10 mouse cellular contexts compared by ENCODE assay signal in the genomic region with DNA sequence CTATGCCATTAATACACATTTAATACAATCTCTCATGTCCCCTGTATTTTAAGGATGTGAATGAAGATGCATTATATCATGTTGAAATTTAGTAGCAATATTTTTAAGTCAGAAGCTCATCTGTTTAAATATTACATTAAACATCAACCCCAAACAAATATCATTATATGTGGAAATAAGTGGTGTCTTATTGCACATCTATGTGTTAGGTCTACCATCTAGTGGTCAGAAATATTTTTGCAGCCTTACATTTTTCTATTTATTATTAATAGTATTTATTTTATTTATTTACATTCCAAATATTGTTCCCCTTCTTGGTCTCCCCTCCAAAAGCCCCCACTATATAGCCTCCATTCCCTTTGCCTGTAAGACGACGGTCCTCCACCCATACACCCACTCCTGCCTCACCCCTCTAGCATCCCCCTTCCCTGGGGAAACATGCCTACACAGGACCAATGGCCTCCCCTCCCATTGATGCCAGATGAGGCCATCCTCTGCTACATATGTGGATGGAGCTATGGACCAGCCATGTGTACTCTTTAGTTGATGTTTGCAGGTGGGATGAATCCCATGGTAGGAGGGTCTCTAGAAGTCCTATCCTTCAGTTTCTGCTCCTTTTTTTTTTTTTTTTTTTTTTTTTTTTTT. TPM values are rescaled to one million over a fixed set of nuclear protein-coding genes. Genes with fewer than 3 reads are reported as not detected.
A peak's percentile ranks its signal among the peaks of the same experiment; 100 is the strongest.
DNase-seq lines count a peak whose midpoint lies in the region; ATAC-seq and TF ChIP-seq lines count a peak whose summit lies in the region.
"Had no signal": no experiment of that assay in that cellular context is flagged by ENCODE, and none has a peak within 500 bp of the region (broad histone marks: within the 10 kb centered on the region; RNA-seq: fewer than 3 reads in every experiment).

No protein-coding gene starts in this region.

- 0 out of 2 replicates have a peak, but pooled peaks have one; percentile 23 for ATAC-seq in embryonic facial prominence, embryonic 11.5 days (replicated peaks; ENCODE audit: insufficient number of reproducible peaks, low FRiP score, low TSS enrichment, low read depth)
- ATAC-seq in neural tube, embryonic 11.5 days (ENCODE audit: insufficient read depth, low FRiP score, low TSS enrichment): peak; percentile 58; the same call in 1 of the 2 replicates
- ATAC-seq in intestine, postnatal 0 days: no peak

- no peak overlapping the region for H3K9ac ChIP-seq in embryonic facial prominence, embryonic 11.5 days (replicated peaks; ENCODE audit: low read length)
- H3K9ac ChIP-seq in neural tube, embryonic 11.5 days (ENCODE audit: low read length): no peak overlapping the region
- no peak overlapping the region for H3K9ac ChIP-seq in intestine, postnatal 0 days (ENCODE audit: low read depth, low read length)

- peak; percentile 55 for TF ChIP-seq CTCF in intestine, postnatal 0 days (IDR thresholded peaks at IDR 0.05; ENCODE audit: low read depth)

- H3K27ac ChIP-seq in embryonic facial prominence, embryonic 11.5 days (replicated peaks; ENCODE audit: low read depth, low read length): no peak overlapping the region
- no peak overlapping the region for H3K27ac ChIP-seq in embryonic facial prominence, embryonic 10.5 days (replicated peaks)
- H3K27ac ChIP-seq in neural tube, embryonic 11.5 days (ENCODE audit: low read depth, low read length): no peak overlapping the region
- no peak overlapping the region for H3K27ac ChIP-seq in intestine, postnatal 0 days (ENCODE audit: low read depth, low read length)

- H3K4me3 ChIP-seq in embryonic facial prominence, embryonic 11.5 days (ENCODE audit: low read depth, low read length): no peak overlapping the region
- H3K4me3 ChIP-seq in embryonic facial prominence, embryonic 10.5 days: no peak overlapping the region
- H3K4me3 ChIP-seq in neural tube, embryonic 11.5 days (ENCODE audit: low read depth, low read length): no peak overlapping the region
- H3K4me3 ChIP-seq in intestine, postnatal 0 days (ENCODE audit: low read depth, low read length): no peak overlapping the region

- no peaks in the 10 kb centered on the region for H3K36me3 ChIP-seq in embryonic facial prominence, embryonic 11.5 days (replicated peaks; ENCODE audit: control insufficient read depth, insufficient read depth, low read depth, low read length)
- H3K36me3 ChIP-seq in embryonic facial prominence, embryonic 10.5 days (replicated peaks): no peaks in the 10 kb centered on the region
- no peaks in the 10 kb centered on the region for H3K36me3 ChIP-seq in neural tube, embryonic 11.5 days (ENCODE audit: control insufficient read depth, insufficient read depth, low read length)
- no peaks in the 10 kb centered on the region for H3K36me3 ChIP-seq in intestine, postnatal 0 days (ENCODE audit: control insufficient read depth, insufficient read depth)

- no peaks in the 10 kb centered on the region for H3K9me3 ChIP-seq in embryonic facial prominence, embryonic 11.5 days (replicated peaks; ENCODE audit: control insufficient read depth, low read length)
- H3K9me3 ChIP-seq in embryonic facial prominence, embryonic 10.5 days: no peaks in the 10 kb centered on the region
- H3K9me3 ChIP-seq in neural tube, embryonic 11.5 days (ENCODE audit: control insufficient read depth, low read length): no peaks in the 10 kb centered on the region
- H3K9me3 ChIP-seq in intestine, postnatal 0 days (ENCODE audit: control insufficient read depth): no peaks in the 10 kb centered on the region

- DNase-seq in embryonic facial prominence, embryonic 11.5 days (ENCODE audit: low spot score): peak; percentile 40
- no peak for DNase-seq in embryonic facial prominence, embryonic 10.5 days (ENCODE audit: low spot score)
- peak; percentile 16 for DNase-seq in neural tube, embryonic 11.5 days (ENCODE audit: low spot score)
- no peak for DNase-seq in neural tube, embryonic 10.5 days (ENCODE audit: extremely low spot score, low spot score)
- DNase-seq in B cell, adult 2 months: no peak
- DNase-seq in cerebellum, adult 18-20 months: no peak
- no peak for DNase-seq in yolk sac, embryonic 10.5 days (ENCODE audit: low spot score)
- DNase-seq: thymus, postnatal 25 days had no signal

- no peak overlapping the region for H3K4me2 ChIP-seq in embryonic facial prominence, embryonic 11.5 days (ENCODE audit: low read depth, low read length)
- H3K4me2 ChIP-seq in neural tube, embryonic 11.5 days (ENCODE audit: low read depth): no peak overlapping the region
- H3K4me2 ChIP-seq in intestine, postnatal 0 days (replicated peaks; ENCODE audit: low read depth): no peak overlapping the region

- WGBS in embryonic facial prominence, embryonic 11.5 days: 31% methylated on average over 2 of the region's 2 CpGs
- WGBS in embryonic facial prominence, embryonic 10.5 days: 39% methylated on average over 2 of the region's 2 CpGs
- WGBS in neural tube, embryonic 11.5 days: 39% methylated on average over 2 of the region's 2 CpGs
- 16% methylated on average over 2 of the region's 2 CpGs for WGBS in intestine, postnatal 0 days

- no peaks in the 10 kb centered on the region for H3K4me1 ChIP-seq in embryonic facial prominence, embryonic 11.5 days (ENCODE audit: control insufficient read depth, insufficient read depth, low read length)
- no peaks in the 10 kb centered on the region for H3K4me1 ChIP-seq in embryonic facial prominence, embryonic 10.5 days
- H3K4me1 ChIP-seq in neural tube, embryonic 11.5 days (ENCODE audit: control insufficient read depth, insufficient read depth, low read length): no peaks in the 10 kb centered on the region
- no peaks in the 10 kb centered on the region for H3K4me1 ChIP-seq in intestine, postnatal 0 days (replicated peaks; ENCODE audit: control insufficient read depth, insufficient read depth, low read length)

- H3K27me3 ChIP-seq in embryonic facial prominence, embryonic 11.5 days (ENCODE audit: control insufficient read depth, insufficient read depth, low read length): no peaks in the 10 kb centered on the region
- no peaks in the 10 kb centered on the region for H3K27me3 ChIP-seq in embryonic facial prominence, embryonic 10.5 days (replicated peaks; ENCODE audit: low read depth, poor library complexity, severe bottlenecking)
- no peaks in the 10 kb centered on the region for H3K27me3 ChIP-seq in neural tube, embryonic 11.5 days (ENCODE audit: control insufficient read depth, insufficient read depth, low read length)
- H3K27me3 ChIP-seq in intestine, postnatal 0 days (replicated peaks; ENCODE audit: control insufficient read depth, insufficient read depth, low read length): no peaks in the 10 kb centered on the region

RNA-seq across cellular contexts. Expression of a gene that starts 45.3 kb away (rescaled TPM):
- polyA plus RNA-seq in embryonic facial prominence, embryonic 11.5 days (2014; fragmentation: Nextera tagmentation; extraction: Ambion mirVana): 1.5 and 1.6 TPM in 2 replicates
- polyA plus RNA-seq in embryonic facial prominence, embryonic 10.5 days (2016; fragmentation: Nextera tagmentation; extraction: Ambion mirVana): 0.31 TPM in 2 replicates
- 0.24 and 0.26 TPM in 2 replicates for polyA plus RNA-seq in neural tube, embryonic 11.5 days (2014; fragmentation: Nextera tagmentation; extraction: Ambion mirVana)
- 145 and 146 TPM in 2 replicates for polyA plus RNA-seq in intestine, postnatal 0 days (2015; fragmentation: Nextera tagmentation; extraction: Ambion mirVana)
- polyA plus RNA-seq: liver, embryonic 16.5 days had no signal

Comparison
In these comparisons a context has a peak if more than half of its experiments do, and no peak if none do; other contexts are left out.
1. DNase-seq: peak in embryonic facial prominence, embryonic 11.5 days (single experiment) and neural tube, embryonic 11.5 days (single experiment); none in embryonic facial prominence, embryonic 10.5 days (single experiment), neural tube, embryonic 10.5 days (single experiment), B cell, adult 2 months (0 of 2), cerebellum, adult 18-20 months (0 of 2) and yolk sac, embryonic 10.5 days (single experiment).
2. RNA of a gene that starts 45.3 kb away (polyA plus RNA-seq): 145 to 146 TPM in intestine, postnatal 0 days; 1.5 to 1.6 TPM in embryonic facial prominence, embryonic 11.5 days, 0.31 TPM in embryonic facial prominence, embryonic 10.5 days and 0.24 to 0.26 TPM in neural tube, embryonic 11.5 days; every median in the first group is over 10 times any median in the second.